Mouse (Mus musculus) thymus, postnatal 36 days (tissue): ENCODE data around the gene Rab11fip4.

Experiments used
- DNase-seq, 2 experiments: peaks; one replicate each; pipeline ENCODE4 v3.0.0; 2022; ENCODE audit warnings: mixed read lengths in 2 of 2

The Rab11fip4 gene

DNA sequence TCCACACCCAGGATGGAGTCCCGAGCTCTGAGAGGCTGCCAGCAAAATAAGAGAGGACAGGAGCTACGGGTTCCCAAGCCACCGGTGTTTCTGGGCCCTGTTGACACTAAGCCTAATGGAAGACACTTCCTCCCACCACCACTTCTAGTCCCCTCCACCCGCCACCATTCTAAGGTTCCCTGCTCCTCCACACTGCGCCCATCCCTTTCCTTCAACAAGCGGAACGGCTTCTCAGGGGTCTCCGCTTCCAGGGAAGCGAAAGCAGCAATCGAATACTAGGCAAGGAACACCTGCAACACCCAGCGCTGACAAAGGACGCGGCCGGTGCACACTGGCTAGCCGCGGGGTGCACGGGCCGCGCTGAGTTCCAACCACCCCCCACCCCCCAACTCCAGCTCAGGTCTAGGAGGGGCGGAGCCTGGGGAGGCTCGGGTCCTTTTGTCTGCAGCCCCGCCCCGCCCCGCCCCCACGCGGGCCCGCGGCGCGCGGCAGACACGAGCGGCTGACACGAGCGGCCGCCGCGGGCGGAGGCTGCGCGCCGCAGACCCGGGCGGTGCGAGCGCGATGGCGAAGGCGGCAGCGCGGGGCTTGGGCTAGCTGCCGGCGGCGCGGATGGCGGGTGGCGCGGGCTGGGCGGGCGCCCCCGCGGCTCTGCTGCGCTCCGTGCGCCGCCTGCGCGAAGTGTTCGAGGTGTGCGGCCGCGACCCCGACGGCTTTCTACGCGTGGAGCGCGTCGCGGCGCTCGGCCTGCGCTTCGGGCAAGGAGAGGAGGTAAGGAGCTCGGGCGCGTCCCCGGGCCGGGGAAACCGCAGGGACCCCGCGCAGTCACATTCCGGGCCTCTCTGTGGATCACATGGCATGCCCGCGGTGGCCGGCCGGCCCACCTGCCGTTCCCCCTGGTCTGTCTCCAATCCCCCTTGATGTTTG, at the start of gene Rab11fip4:
Rab11fip4 (plus strand) TSS at position 549 of the 927 bp plus-strand sequence.
- peak; percentile 69 to 82 for DNase-seq

- no peak for DNase-seq
Observed at GRCm38 (mm10) chr11:79552622-79553021, 38.4 kb upstream of the Rab11fip4 start.

GRCm38 (mm10) chr11:79560536-79560935, 30.5 kb upstream of the Rab11fip4 start:
- DNase-seq, result no peak

GRCm38 (mm10) chr11:79563493-79563892, 27.5 kb upstream of the Rab11fip4 start:
- DNase-seq, result no peak

DNA sequence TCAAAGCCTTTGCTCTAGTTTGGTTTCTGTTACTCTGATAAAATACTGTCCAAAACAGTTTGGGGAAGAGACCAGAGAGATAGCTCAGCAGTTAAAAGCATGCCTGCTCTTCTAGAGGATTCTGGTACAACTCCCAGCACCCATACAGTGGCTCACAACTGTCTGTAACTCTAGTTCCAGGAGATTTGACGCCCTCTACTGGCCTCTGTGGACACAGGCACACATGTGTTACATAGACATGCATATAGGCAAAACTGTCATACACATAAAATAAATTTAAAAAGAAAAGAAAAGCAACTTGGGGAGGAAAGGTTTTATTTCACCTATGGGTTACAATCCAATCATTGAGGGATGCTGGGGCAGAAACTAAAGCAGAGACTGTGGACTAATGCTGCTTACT, 24.1 kb upstream of the Rab11fip4 start:
- no peak for DNase-seq

DNA sequence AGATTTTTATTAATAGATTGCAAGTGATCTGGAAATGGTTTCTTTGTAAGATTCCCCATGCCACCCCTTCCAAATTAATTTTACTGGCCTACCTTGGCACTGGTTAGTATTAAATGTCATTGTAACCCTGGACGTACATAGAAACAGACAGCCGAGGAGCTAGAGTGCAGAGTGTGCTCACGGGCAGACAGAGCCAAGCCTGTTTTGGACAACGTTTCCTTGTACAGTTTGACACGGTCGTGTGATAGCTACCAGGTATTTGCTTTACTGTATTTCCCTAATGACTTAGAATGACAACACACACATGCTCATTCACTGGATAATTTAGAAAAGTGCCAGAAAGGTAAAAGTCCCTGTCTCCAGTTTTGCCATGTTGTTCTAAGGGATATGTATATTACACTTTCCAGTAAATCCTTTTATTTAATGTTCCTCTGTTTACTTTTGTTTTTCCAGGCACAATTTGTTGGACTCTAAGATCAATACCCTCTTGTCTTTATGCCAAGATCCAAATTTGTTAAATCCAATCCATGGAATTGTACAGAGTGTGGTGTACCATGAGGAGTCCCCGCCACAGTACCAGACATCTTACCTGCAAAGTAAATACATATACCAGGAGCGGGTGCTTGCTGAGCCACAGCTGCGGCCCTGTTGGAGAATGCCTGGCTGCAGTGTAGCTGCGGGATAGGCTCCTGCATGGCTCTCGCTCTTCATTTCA, 22.7 kb upstream of the Rab11fip4 start:
- DNase-seq, result no peak

DNA sequence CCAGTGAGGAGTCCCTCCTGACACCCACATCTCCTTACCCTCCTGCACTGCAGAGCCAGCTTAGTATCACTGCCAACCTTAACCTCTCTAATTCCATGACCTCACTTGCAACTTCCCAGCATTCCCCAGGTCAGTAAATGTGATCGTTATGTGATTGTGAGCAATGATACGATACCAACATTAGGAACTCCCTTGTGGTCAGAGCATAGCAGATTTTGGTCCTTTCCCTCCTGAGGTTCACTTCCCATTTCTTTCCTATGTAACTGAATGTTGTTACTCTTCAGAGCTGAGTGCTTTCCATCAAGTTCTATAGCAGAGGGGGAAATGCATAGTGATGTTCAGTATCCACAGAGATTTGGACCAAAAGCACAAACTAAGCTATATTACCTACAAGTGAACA, 20.7 kb upstream of the Rab11fip4 start:
- DNase-seq, result no peak

- DNase-seq, result no peak
Observed at GRCm38 (mm10) chr11:79573836-79574235, 17.2 kb upstream of the Rab11fip4 start.

- DNase-seq, result peak in 1 of 2 experiments; percentile 42
Observed at GRCm38 (mm10) chr11:79575383-79576073, 15.5 kb upstream of the Rab11fip4 start.

GRCm38 (mm10) chr11:79577741-79578140, 13.3 kb upstream of the Rab11fip4 start:
- DNase-seq, result peak; percentile 75 to 81

- no peak for DNase-seq
Observed at GRCm38 (mm10) chr11:79580660-79581059, 10.4 kb upstream of the Rab11fip4 start.

DNA sequence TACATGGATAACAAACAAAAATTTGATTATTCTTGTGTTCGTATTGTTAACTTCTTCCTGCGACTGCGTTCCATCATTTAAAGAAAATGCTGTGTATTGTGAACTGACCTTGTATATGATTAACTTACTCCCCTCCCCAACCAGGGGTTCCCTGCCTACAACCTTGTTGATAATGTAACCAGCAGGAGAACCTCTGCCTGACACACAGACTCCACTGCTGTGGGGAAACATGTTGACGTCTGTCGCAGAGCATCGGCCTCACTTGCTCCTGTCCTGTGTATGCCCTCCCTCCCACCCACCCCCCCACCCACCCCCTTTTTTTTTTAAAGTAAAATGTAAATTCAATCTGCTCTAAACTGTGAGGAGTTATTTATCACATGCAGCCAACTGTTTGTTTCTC, 9.8 kb upstream of the Rab11fip4 start:
- DNase-seq, result no peak

GRCm38 (mm10) chr11:79584191-79584590, 6.8 kb upstream of the Rab11fip4 start:
- DNase-seq, result peak; percentile 57 to 66

DNA sequence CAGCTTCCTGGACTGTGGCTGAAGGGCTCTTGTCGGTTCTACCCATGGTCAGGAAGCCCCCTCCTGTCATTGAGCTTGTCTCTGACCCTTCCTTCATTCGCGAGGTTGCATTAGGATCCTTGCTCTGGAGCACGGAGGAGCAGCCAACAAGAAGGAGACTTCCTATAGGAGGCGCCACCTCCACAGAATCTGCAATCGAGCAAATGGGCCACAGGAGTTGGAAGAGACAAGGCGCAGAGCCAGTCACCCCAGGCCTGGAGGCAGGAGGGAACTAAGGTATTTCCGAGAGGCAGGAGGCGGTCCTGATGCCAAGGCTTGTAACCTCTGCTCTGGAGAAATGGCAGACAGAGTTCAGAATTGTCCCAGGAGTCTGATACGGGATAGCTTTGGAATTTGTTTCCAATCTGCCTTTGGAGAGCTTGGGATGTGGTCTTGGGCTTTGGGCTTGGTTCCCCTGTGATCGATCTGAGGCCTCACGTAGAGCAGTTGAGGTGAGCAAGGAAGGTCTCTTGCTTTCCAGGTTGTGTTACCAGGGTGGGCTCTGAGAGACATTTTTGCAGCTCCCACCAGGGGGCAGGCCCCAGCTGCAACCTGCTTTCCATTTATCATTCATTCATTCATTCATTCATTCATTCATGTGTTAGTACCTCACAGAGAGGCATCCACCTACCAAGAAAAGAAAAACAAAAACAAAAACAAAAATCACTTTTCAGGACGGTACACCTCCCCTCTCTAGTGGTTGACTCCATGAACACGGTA, 1.5 kb upstream of the Rab11fip4 start:
- DNase-seq, result peak; percentile 59 to 68

DNA sequence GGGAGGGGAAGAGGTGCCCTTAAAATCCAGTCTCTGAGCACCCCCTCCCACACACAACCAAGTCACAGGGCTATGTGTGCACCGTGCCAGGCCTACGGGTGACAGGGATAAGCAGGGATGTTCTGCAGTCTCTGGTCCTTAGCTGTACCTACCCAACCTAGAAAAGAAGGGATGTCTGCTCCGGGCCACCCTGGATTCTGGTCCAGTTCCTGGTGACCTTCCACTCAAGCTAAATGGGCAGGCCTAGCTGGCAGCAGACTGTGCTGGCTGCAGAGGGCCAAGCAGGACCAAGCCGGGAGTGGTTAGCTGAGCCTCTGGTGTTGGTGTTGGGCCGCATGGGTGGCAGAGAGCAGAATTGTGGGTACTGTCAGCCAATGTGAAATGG, 571 bp downstream of the Rab11fip4 start:
- DNase-seq, result no peak

- DNase-seq, result no peak
Observed at GRCm38 (mm10) chr11:79593495-79593894, 2.5 kb downstream of the Rab11fip4 start.

DNA sequence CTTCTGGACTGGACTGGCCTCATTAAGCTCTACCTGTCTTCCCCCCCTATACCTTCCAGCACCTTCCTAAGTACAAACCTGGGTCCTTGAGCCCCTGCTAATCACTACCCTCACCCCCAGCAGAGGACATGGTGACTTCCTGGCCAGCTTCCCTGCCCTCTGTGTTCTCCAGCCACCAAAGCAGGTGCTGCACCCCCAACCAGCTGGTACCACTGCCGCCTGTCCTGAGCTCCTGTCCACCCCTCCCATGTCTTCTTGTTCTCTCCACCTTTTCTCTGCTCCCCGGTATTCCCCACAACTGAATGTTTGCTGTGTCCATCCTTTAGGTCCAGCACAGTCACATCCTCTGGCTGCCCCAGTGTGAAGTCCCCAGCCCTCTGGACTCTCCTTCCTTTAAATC, 19.4 kb downstream of the Rab11fip4 start:
- no peak for DNase-seq

DNA sequence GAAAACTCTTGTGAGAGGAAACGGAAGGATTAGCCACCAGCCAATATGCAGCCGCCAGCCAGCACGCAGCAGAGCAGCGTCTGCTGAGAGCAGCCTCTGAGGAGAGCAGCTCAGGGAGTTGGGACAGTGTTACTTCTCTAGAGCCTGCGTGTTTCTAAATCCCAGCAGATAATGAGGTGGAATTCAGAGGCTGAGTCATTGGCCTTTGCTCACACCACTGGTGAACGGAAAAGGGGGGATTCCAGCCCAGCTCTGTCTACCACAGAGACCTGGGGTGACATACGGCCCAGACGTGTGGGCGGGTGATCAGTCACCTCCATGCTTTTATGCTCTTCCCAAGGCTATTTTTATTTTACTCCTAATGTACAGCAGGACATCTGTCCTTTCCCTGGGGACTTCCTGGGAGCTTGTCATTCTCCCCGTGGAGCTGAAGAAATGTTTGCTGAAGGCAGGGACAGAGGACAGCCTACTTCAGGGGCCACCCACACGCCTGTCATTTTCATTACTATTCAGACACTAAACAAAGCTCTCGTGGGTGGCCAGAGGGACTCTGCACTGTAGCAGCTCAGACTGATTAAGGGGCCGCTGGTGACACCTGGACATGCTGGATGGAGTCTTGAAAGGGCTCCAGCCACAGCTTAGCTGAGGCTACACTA, 20.1 kb downstream of the Rab11fip4 start:
- peak in 1 of 2 experiments; percentile 51 for DNase-seq

DNA sequence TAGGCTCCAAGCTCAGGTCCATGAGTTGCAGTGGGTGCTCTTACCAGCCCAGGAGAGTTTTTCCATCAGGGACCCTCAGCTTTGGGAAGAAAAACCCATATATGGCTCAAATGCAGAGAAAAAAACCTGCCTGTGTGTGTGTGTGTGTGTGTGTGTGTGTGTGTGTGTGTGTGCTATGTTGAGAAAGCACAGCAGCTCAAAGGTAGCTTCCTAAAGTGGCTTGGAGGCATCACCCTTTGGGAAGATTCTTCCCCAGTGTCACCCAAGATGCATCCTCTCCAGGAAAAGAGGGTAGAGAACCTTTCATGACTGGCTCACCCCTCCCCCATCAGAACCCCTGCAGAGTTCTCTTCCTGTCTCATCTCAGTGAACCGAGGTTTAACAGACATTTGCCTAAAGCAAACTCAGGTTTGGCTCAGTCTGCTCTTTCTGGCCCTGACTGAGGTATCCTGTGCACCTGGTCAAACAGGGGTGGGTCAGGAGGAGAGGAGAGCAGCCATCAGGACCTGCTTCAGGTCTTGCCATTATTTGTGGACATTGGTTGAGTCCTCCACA, 21.1 kb downstream of the Rab11fip4 start:
- peak; percentile 75 to 82 for DNase-seq

GRCm38 (mm10) chr11:79613084-79613483, 22.1 kb downstream of the Rab11fip4 start:
- no peak for DNase-seq

GRCm38 (mm10) chr11:79613711-79614110, 22.7 kb downstream of the Rab11fip4 start:
- DNase-seq, result peak in 1 of 2 experiments; percentile 52

DNA sequence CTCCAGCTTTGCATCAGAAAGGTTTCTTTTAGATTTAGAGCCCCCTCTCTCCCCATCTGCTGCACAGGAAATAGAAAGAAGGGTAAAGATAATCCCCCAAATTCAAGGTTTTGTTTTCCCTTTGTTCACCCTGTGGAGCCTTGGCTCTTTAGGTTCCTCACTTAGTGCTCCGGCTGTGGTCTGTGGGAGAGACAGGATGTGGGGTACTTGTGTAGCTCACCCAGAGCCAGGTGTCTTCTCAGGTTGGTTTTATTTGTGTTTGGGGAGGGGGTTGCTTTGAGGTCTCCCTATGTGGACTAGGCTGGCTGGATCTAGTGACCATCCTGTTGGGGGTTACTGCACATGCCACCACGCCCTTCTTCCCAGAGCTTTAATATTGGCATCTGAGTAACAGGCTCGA, 23.9 kb downstream of the Rab11fip4 start:
- DNase-seq, result peak; percentile 57 to 69
